Mouse (Mus musculus) G1E (cell line): ENCODE measurements around the gene Pprc1. TPM values are rescaled to one million over a fixed set of nuclear protein-coding genes. Genes with fewer than 3 reads are reported as not detected.

Experiments used
- ATAC-seq: 2 replicates; pipeline ENCODE4 v1.8.0; 2016; ENCODE audit warnings: mild to moderate bottlenecking; ENCODE audit not compliant: insufficient number of reproducible peaks, poor library complexity, low FRiP score, severe bottlenecking; ENCODE audit errors: extremely low read depth
- DNase-seq: peaks from one replicate; pipeline ENCODE4 v3.0.0; 2012; ENCODE audit warnings: low spot score
- H3K27me3 ChIP-seq: 2 replicates; pipeline ENCODE4 v1.6.1; 2012; ENCODE audit warnings: mild to moderate bottlenecking, low read length, inconsistent platforms; ENCODE audit not compliant: insufficient read depth
- H3K36me3 ChIP-seq: replicated peaks from 2 replicates; pipeline ENCODE3; 2012; ENCODE audit warnings: mild to moderate bottlenecking, inconsistent platforms
- H3K4me1 ChIP-seq: 2 replicates; pipeline ENCODE4 v1.6.1; 2012; ENCODE audit warnings: low read depth, low read length, inconsistent platforms, mixed read lengths; ENCODE audit not compliant: insufficient read depth
- H3K4me3 ChIP-seq: 2 replicates; pipeline ENCODE4 v1.5.1; 2012; ENCODE audit warnings: low read depth, mild to moderate bottlenecking, inconsistent platforms, low read length, moderate library complexity, mixed read lengths
- H3K9me3 ChIP-seq: replicated peaks from 2 replicates; pipeline ENCODE4 v1.6.1; 2012; ENCODE audit warnings: inconsistent platforms
- CTCF ChIP-seq: IDR thresholded peaks from 2 replicates; pipeline ENCODE4 v1.5.1; 2012; ENCODE audit warnings: low read depth, low read length, inconsistent platforms, mixed read lengths
- GATA1 ChIP-seq: IDR thresholded peaks from 2 replicates; pipeline ENCODE4 v1.6.1; 2012; ENCODE audit warnings: borderline replicate concordance, low read length, inconsistent platforms, mixed read lengths
- GATA2 ChIP-seq: IDR thresholded peaks from 2 replicates; pipeline ENCODE4 v1.6.1; 2012; ENCODE audit warnings: low read depth, low read length, inconsistent platforms, borderline replicate concordance
- POLR2AphosphoS5 ChIP-seq: IDR thresholded peaks from 2 replicates; pipeline ENCODE4 v1.6.1; 2012; ENCODE audit warnings: low read depth, low read length, inconsistent platforms; ENCODE audit not compliant: insufficient replicate concordance
- TAL1 ChIP-seq: conservative IDR thresholded peaks from 2 replicates; pipeline ENCODE4 v1.6.1; 2012; ENCODE audit warnings: low read depth, low read length, inconsistent platforms, mixed read lengths
- polyA plus RNA-seq: library from polyadenylated mRNA; stranded (reverse); fragments of >175 nt; gene quantifications from 2 replicates; pipeline ENCODE4 v1.2.3, GENCODE M21; 2012
- total RNA-seq, 2 experiments: library from RNA; stranded (forward) in 1 of 2; stranded (reverse) in 1 of 2; fragments of 200-1000 nt in 1 of 2; fragments of >200 nt in 1 of 2; fragmentation: Nextera tagmentation in 1 of 2; gene quantifications; 2 replicates each; pipeline ENCODE4 v1.2.3; 2014 to 2017

The Pprc1 gene
- total and polyA plus RNA-seq, 3 experiments: 11.8 to 132 (median 73.3) TPM

- Histone ChIP-seq H3K27me3 (no peaks in the 10 kb centered on the region), H3K36me3 (peaks cover 86% of the 10 kb centered on the region), H3K9me3 (peaks cover 6% of the 10 kb centered on the region), H3K4me1 (peaks cover 69% of the 10 kb centered on the region), H3K4me3 (no peak overlapping the region)
- ATAC-seq: no peak
- no peak for DNase-seq
- TF ChIP-seq TAL1 (no peak), GATA2 (no peak), GATA1 (no peak), CTCF (no peak), POLR2AphosphoS5 (no peak)
These were observed 10.8 kb upstream of the Pprc1 start for GRCm38 (mm10) chr19:46033911-46034310.

DNA sequence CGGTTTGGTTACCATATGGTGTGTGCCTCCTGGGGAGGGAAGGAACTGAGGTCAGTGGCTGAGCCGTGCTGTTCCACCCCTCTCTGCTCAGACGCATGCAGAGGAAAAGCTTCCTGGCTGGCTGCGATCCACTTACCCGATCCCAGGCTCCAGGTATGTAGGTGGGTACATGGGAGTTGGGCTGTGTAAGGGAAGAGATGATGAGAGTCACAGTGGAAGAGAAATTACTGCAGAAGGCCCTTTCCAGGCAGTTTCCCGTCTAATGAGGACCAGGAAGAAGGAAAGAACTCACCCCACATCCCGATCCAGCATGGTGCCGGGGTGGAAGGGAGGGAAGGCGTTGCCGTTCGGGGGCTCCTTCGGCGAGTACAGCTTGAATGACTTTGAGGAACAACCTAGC, 8.7 kb upstream of the Pprc1 start:
- H3K4me3 ChIP-seq: peak overlapping the region; percentile 38; the same call in 1 of the 2 replicates

DNA sequence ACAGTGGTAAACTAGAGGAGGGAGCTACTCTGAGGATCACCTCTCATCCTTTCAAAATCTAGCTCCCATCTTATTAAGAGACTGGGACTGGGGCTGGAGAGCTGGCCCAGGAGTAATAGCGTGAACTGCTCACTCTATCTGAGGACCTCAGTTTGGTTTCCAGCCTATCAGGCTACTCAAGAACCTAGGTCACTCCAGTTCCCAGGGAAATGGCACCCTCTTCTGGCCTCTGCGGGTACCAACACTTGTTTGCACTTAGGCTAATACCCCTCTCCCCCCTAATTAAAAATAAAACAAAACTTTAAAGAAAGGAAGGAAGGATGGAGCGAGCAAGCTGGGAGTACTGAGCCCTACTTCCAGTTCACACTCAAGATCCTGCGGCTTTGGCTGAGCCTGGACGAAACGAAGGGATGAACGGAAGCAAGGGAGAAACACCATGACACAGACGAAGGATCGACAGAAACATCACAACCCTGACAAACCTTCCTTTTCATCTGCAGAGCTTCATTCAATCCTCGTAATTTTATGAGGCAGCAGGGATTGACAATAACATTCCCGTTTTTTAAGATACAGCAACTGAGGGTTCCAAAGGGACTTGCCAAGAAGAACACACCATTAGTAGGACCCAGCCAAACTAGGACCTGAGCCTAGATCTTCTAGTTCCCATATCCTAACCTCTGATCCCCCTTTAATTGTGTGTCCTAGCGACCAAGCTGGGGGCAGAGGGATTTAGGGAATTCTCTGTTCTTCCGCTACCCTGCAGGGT, 8.0 kb upstream of the Pprc1 start:
- Histone ChIP-seq H3K27me3 (no peaks in the 10 kb centered on the region), H3K9me3 (no peaks in the 10 kb centered on the region), H3K4me1 (peaks cover 82% of the 10 kb centered on the region), H3K36me3 (peaks cover 77% of the 10 kb centered on the region), H3K4me3 (peak overlapping the region; percentile 88)
- ATAC-seq: no peak
- no peak for TF ChIP-seq TAL1
- no peak for TF ChIP-seq GATA1
- no peak; the same call in 1 of the 2 replicates for TF ChIP-seq CTCF
- no peak for TF ChIP-seq GATA2
- DNase-seq: no peak

More for the DNA sequence above, 8.7 kb upstream of the Pprc1 start:
- DNase-seq (no peak), ATAC-seq (no peak)
- Histone ChIP-seq H3K36me3 (peaks cover 77% of the 10 kb centered on the region), H3K4me1 (peaks cover 78% of the 10 kb centered on the region), H3K27me3 (no peaks in the 10 kb centered on the region), H3K9me3 (no peaks in the 10 kb centered on the region)
- TF ChIP-seq POLR2AphosphoS5 (no peak), GATA2 (no peak), GATA1 (no peak), TAL1 (no peak), CTCF (no peak)

DNA sequence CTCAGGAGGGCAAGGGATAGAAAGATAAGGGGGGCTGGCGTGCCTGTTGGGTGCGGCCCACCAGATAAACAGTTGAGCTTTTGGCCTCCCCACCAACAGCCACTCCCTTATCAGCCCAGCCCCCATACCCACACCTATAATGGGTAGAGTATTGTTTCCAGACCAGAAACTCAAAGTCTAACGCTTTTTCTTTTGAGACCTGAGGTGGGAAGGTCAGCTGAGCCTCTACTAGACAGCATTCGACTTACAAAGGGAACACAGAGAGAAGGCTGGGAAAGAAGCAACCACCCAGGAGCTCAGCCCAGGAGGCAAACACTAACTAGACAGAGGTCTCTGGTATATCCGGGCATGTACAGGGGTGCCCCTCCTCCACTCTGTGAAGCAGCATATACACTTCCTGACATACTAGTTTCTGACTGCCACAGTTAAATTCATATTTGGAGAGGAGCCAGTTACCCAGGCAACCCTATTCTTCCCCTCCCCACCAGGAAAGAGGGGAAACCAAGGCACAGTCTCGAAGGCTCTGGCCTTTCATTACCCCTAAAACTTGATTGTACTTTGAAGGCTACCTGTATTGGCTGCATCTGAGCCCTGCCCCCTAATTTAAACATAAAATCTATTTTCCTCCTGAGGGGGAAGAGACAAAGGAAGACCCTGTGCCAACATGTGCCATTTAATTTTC, 7.3 kb upstream of the Pprc1 start:
- DNase-seq (peak; percentile 50), ATAC-seq (no peak)
- H3K9me3 ChIP-seq: no peaks in the 10 kb centered on the region
- no peaks in the 10 kb centered on the region for H3K27me3 ChIP-seq
- TF ChIP-seq GATA1: no peak
- TF ChIP-seq TAL1: peak; percentile 72; the same call in 1 of the 2 replicates
- peak overlapping the region; percentile 88 for H3K4me3 ChIP-seq
- H3K4me1 ChIP-seq: peaks cover 82% of the 10 kb centered on the region
- peaks cover 74% of the 10 kb centered on the region for H3K36me3 ChIP-seq

GRCm38 (mm10) chr19:46037925-46038850, 6.5 kb upstream of the Pprc1 start:
- peaks cover 83% of the 10 kb centered on the region for H3K4me1 ChIP-seq
- no peak for DNase-seq
- TF ChIP-seq TAL1 (no peak), CTCF (no peak), GATA1 (no peak), GATA2 (no peak), POLR2AphosphoS5 (no peak)

GRCm38 (mm10) chr19:46038851-46039260, 5.8 kb upstream of the Pprc1 start:
- Histone ChIP-seq H3K27me3 (no peaks in the 10 kb centered on the region), H3K4me1 (peaks cover 86% of the 10 kb centered on the region), H3K36me3 (peaks cover 72% of the 10 kb centered on the region), H3K9me3 (no peaks in the 10 kb centered on the region), H3K4me3 (peak overlapping the region; percentile 88)
- ATAC-seq (no peak), DNase-seq (no peak)
- no peak for TF ChIP-seq GATA1
- TF ChIP-seq TAL1: no peak
- no peak for TF ChIP-seq CTCF
- no peak for TF ChIP-seq POLR2AphosphoS5
- no peak for TF ChIP-seq GATA2

More at GRCm38 (mm10) chr19:46037925-46038850, 6.5 kb upstream of the Pprc1 start:
- peak overlapping the region; percentile 88 for H3K4me3 ChIP-seq
- H3K27me3 ChIP-seq: no peaks in the 10 kb centered on the region
- H3K9me3 ChIP-seq: no peaks in the 10 kb centered on the region
- H3K36me3 ChIP-seq: peaks cover 74% of the 10 kb centered on the region
- ATAC-seq: no peak
